Mouse (Mus musculus) megakaryocyte, embryonic 14.5 days (primary cell): ENCODE results near the gene Stap1.

Source experiments
- FLI1 ChIP-seq: IDR thresholded peaks from 2 replicates; pipeline ENCODE4 v1.6.1; 2012; ENCODE audit warnings: low read length, inconsistent platforms, mixed read lengths
- GATA1 ChIP-seq: IDR thresholded peaks from 3 replicates; pipeline ENCODE4 v1.6.1; 2012; ENCODE audit warnings: mixed read lengths, low read length, inconsistent platforms, borderline replicate concordance

GRCm38 (mm10) chr5:86128749-86129148 lies 57.2 kb downstream of the Stap1 start:
- no peak for TF ChIP-seq GATA1
- TF ChIP-seq FLI1 = no peak
